Mouse (Mus musculus) embryonic facial prominence, embryonic 13.5 days (tissue): ENCODE data around the gene Defb33. TPM values are rescaled to one million over a fixed set of nuclear protein-coding genes. Genes with fewer than 3 reads are reported as not detected.

Source experiments
- ATAC-seq: fragments of 200-750 bp; cut with Nextera tagmentation; 2 replicates; pipeline ENCODE4 v1.8.0; 2017; ENCODE audit warnings: low read depth; ENCODE audit not compliant: insufficient number of reproducible peaks, insufficient read depth, low FRiP score, low TSS enrichment
- H3K27ac ChIP-seq: fragments of 300-500 bp; sonication (generic); 2 replicates; pipeline ENCODE4 v1.5.1; 2015; ENCODE audit warnings: moderate library complexity, mild to moderate bottlenecking, inconsistent platforms
- H3K27me3 ChIP-seq: fragments of 300-500 bp; sonication (generic); 2 replicates; pipeline ENCODE4 v1.6.1; 2015; ENCODE audit warnings: mild to moderate bottlenecking, inconsistent platforms
- H3K36me3 ChIP-seq: fragments of 300-500 bp; sonication (generic); 2 replicates; pipeline ENCODE4 v1.6.1; 2015; ENCODE audit warnings: mild to moderate bottlenecking, inconsistent platforms
- H3K4me1 ChIP-seq: fragments of 300-500 bp; sonication (generic); 2 replicates; pipeline ENCODE4 v1.6.1; 2015; ENCODE audit warnings: inconsistent platforms
- H3K4me2 ChIP-seq: fragments of 300-500 bp; sonication (generic); 2 replicates; pipeline ENCODE4 v1.6.1; 2015; ENCODE audit warnings: moderate library complexity, mild to moderate bottlenecking, inconsistent platforms
- H3K4me3 ChIP-seq: fragments of 300-500 bp; sonication (generic); 2 replicates; pipeline ENCODE4 v1.5.1; 2015; ENCODE audit warnings: mild to moderate bottlenecking, inconsistent platforms
- H3K9ac ChIP-seq: fragments of 300-500 bp; sonication (generic); 2 replicates; pipeline ENCODE4 v1.6.1; 2015; ENCODE audit warnings: mild to moderate bottlenecking, inconsistent platforms
- H3K9me3 ChIP-seq: fragments of 300-500 bp; sonication (generic); 2 replicates; pipeline ENCODE4 v1.6.1; 2016; ENCODE audit warnings: inconsistent platforms
- WGBS: fragments of 180-500 bp; shearing (Covaris S2); methylation state at CpG from one replicate; pipeline ENCODE4 v1.1.7; 2015; ENCODE audit warnings: mixed read lengths; 5-methylcytosine and 5-hydroxymethylcytosine counted together
- polyA plus RNA-seq: library from polyadenylated mRNA; unstranded; fragments of >200 nt; fragmentation: Nextera tagmentation; extraction: Ambion mirVana; gene quantifications from 2 replicates; pipeline ENCODE4 v1.2.1, GENCODE M21; 2015

Defb33 gene
- polyA plus RNA-seq, result not detected in 2 replicates

DNA sequence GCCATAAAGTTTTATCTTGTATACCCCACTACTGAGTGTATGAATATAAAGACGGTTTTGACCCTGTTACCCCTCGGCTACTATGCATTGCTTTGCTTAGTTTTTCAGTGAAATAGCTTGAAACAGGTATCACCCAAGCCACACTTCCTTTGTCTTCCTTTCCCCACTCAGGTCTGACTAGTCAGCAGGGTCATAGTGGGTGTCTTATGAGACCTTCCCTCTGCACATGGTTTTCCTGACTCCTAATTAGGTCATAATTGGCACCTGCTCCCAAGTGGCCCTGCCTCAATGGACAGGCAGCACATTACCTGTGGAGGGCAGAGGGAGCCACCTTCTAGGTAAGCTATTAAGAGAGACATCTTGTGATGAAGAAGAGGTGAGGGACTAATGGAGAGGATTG is at the start of gene Defb33:
Gene Defb33 (plus strand): TSS at position 301 of the 400 bp plus-strand sequence.
- ATAC-seq, result no peak
- Histone ChIP-seq H3K9me3 (peaks cover 26% of the 10 kb centered on the region), H3K9ac (no peak within 1 kb of the TSS), H3K27me3 (no peaks in the 10 kb centered on the region), H3K27ac (no peak within 1 kb of the TSS), H3K4me3 (no peak within 1 kb of the TSS), H3K4me2 (no peak within 1 kb of the TSS), H3K36me3 (no peaks in the 10 kb centered on the region), H3K4me1 (no peaks in the 10 kb centered on the region)
- WGBS, result 88% methylated on average over 2 of the region's 2 CpGs

DNA sequence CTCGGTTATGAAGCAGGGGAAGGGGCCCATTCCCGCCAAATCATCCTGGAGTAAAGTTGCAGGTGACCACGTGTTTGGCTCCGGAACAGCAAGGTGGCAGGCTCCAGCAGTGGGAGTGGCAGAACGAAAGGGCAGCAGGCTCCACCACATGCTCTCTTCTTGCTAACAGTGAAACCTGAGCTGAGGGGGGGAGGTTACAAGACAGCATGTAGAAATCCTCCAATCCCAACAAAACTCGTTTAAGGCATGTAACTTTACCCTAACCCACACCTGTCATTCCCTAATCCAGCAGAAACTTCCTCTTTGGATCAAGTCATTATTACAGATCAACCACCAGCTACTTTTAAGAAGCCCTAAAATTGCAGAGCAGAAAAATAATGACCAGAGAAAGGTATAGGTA is 17.9 kb upstream of the Defb33 start:
- 39% methylated on average over 6 of the region's 6 CpGs for WGBS
- Histone ChIP-seq H3K4me3 (no peak overlapping the region), H3K27ac (no peak overlapping the region), H3K27me3 (no peaks in the 10 kb centered on the region), H3K9me3 (peaks cover 11% of the 10 kb centered on the region; the same call in 1 of the 2 replicates), H3K4me1 (no peaks in the 10 kb centered on the region), H3K4me2 (no peak overlapping the region), H3K36me3 (no peaks in the 10 kb centered on the region), H3K9ac (no peak overlapping the region)
- ATAC-seq, result no peak

DNA sequence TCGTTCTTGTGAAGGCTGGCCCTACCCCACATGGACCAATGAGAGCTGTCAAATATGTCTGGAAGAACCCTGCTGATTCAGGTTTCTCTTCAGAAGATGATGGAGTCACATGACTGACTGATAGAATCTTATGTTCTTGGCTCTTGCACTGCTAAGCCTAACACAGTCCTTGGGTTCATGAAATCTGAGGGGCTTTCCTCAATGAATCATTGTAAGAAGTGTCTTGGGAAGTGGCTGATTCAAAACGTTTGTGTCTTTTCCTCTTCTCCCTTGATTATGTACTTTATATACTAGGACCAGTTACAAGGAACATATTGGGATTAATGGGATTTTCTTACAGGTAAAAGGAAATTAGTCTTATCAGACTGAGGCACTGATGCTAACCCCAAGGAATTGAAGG is 10.1 kb downstream of the Defb33 start, which contains the start of gene Gm15056:
Gene Gm15056 (minus strand): TSS at position 101 of the 400 bp plus-strand sequence.
- Histone ChIP-seq H3K27me3 (no peaks in the 10 kb centered on the region), H3K4me1 (no peaks in the 10 kb centered on the region), H3K4me3 (no peak within 1 kb of the TSS), H3K9ac (no peak within 1 kb of the TSS), H3K4me2 (no peak within 1 kb of the TSS), H3K27ac (no peak within 1 kb of the TSS), H3K36me3 (no peaks in the 10 kb centered on the region), H3K9me3 (peaks cover 6% of the 10 kb centered on the region)
- 50% methylated on average over 2 of the region's 2 CpGs for WGBS
- no peak for ATAC-seq

DNA sequence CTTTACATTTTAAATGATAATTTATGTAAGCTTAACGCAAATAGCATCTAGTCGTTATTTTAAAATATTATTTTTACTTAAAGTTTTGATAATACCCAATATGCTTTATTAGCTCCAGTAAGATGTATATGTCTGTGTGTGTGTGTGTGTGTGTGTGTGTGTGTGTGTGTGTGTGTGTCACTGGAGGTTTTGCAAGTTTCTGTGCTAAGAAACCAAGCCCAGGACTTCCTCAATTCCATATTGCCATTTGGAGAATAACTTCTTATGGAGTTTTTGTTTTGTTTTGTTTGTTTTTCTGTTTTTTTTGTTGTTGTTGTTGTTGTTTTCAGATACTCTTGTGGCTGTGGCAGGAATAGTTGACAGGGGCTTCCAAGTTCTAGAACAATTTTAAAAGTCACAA is 14.7 kb downstream of the Defb33 start:
- Histone ChIP-seq H3K4me1 (no peaks in the 10 kb centered on the region), H3K36me3 (no peaks in the 10 kb centered on the region), H3K9me3 (no peaks in the 10 kb centered on the region), H3K4me2 (no peak overlapping the region), H3K27me3 (no peaks in the 10 kb centered on the region), H3K9ac (no peak overlapping the region), H3K27ac (no peak overlapping the region), H3K4me3 (no peak overlapping the region)
- ATAC-seq, result no peak
- WGBS, result 87% methylated on average over 2 of the region's 2 CpGs

DNA sequence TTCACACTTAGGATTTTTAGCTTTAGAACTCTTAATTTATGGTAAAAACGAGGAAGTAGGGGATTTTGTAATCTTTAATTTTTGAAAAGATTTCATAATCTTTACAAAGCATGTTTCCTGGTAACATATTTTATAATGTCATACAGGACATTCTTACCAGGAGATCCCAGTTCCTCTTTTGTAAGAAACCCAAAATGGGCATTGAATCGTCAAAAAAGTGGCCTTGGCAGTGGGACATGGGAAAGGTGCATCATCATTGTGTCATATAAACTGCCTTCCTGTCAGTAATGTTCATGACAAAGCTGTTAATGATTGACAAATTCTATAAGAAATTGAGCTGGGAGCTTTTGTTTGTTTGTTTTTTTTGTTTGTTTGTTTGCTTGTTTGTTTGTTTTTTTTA is 15.8 kb downstream of the Defb33 start:
- Histone ChIP-seq H3K4me2 (no peak overlapping the region), H3K4me1 (no peaks in the 10 kb centered on the region), H3K9me3 (no peaks in the 10 kb centered on the region), H3K4me3 (no peak overlapping the region), H3K9ac (no peak overlapping the region), H3K27ac (no peak overlapping the region), H3K36me3 (no peaks in the 10 kb centered on the region), H3K27me3 (no peaks in the 10 kb centered on the region)
- no peak for ATAC-seq
- 61% methylated on average over 2 of the region's 2 CpGs for WGBS

DNA sequence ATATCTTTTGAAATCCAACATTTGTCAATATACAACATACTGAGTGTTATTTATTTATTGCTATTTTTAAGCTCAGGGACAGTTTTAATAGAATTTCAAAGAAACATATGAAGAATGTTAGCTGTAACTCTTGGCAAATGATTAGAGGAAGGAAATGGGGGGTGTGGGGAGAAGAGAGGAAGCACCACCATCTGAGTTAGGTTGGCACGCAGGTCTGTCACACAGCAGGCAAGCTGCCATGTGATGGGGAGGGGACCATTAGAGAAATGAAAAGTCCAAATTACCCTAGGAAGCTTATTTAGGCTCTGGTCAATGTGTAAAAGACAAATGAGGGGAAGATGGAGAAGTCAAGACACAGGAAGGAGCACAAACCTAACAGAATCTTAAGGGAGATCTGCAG is 19.8 kb downstream of the Defb33 start:
- WGBS, result 84% methylated on average over 1 of the region's 1 CpGs
- Histone ChIP-seq H3K4me1 (no peaks in the 10 kb centered on the region), H3K27ac (no peak overlapping the region), H3K4me2 (no peak overlapping the region), H3K9me3 (0 out of 2 replicates have a peak, but pooled peaks cover 6% of the 10 kb centered on the region), H3K9ac (no peak overlapping the region), H3K4me3 (no peak overlapping the region), H3K27me3 (no peaks in the 10 kb centered on the region), H3K36me3 (no peaks in the 10 kb centered on the region)
- ATAC-seq, result no peak

DNA sequence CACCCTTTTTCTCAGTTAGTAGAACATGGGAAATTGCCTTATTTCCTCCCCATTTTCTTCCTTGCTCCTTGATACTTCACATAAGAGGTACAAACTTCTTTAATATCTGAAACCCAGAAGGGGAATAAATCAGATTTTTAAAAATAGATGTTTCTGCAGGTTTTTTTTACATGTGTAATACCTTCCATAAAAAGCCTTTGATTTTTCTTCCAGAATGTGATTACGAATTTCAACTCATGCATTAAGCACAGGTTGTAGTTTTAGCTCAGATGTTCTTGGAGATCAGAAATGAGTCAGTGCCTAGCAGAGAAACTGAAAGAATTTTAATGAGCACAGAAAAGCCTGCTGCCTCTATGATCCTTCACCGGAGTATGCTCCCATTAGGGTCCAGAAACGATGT is 29.5 kb downstream of the Defb33 start, which contains the start of gene Gm6040:
Gene Gm6040 (minus strand): TSS at position 101 of the 400 bp plus-strand sequence.
- Histone ChIP-seq H3K36me3 (no peaks in the 10 kb centered on the region), H3K27me3 (no peaks in the 10 kb centered on the region), H3K4me2 (no peak within 1 kb of the TSS), H3K4me1 (no peaks in the 10 kb centered on the region), H3K4me3 (no peak within 1 kb of the TSS), H3K9me3 (peaks cover 14% of the 10 kb centered on the region; the same call in 1 of the 2 replicates), H3K9ac (no peak within 1 kb of the TSS), H3K27ac (no peak within 1 kb of the TSS)
- ATAC-seq, result no peak
- WGBS, result 72% methylated on average over 3 of the region's 3 CpGs

DNA sequence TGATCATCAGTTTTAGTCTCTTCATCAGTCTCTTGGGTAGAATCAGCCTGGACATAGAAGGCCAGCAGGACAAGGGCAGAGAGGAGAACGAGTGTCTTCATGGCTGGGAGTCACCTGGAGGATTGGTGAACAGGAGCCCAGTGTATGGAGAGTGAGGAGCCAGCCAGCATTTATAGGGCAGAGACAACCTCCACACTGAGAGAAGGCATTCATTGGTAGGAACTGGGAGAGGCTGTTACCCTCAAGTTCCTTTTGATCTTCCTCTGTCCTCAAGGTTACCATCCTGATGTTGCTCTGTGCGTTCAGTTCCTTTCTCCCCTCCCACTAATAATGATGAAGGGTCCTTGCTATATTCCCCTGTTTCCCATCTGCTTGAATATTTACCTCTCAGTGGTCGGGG is 52.1 kb downstream of the Defb33 start, which contains the start of gene AY761185:
Gene AY761185 (minus strand): TSS at position 101 of the 400 bp plus-strand sequence.
- no peaks in the 10 kb centered on the region for H3K36me3 ChIP-seq
- no peak within 1 kb of the TSS for H3K27ac ChIP-seq
- no peak within 1 kb of the TSS for H3K4me2 ChIP-seq
- no peak within 1 kb of the TSS for H3K4me3 ChIP-seq
- WGBS, result 73% methylated on average over 3 of the region's 3 CpGs
- H3K9me3 ChIP-seq, result peaks cover 9% of the 10 kb centered on the region
- H3K9ac ChIP-seq, result no peak within 1 kb of the TSS
- no peak for ATAC-seq
- H3K27me3 ChIP-seq, result no peaks in the 10 kb centered on the region
- H3K4me1 ChIP-seq, result no peaks in the 10 kb centered on the region

Other genes with a start within 250 kb of the Defb33 start
- gene Gm15056, start 10.0 kb downstream of the Defb33 start, polyA plus RNA-seq, result not detected in 2 replicates
- not detected in 2 replicates for gene Gm6040, start 29.4 kb downstream of the Defb33 start, polyA plus RNA-seq
- gene AY761185, start 52.0 kb downstream of the Defb33 start, polyA plus RNA-seq, result not detected in 2 replicates
- 1.2 TPM in 1 of 2 replicates, not detected in the other for gene Defa21, start 132.9 kb downstream of the Defb33 start, polyA plus RNA-seq
- gene Defa23, start 162.4 kb downstream of the Defb33 start, polyA plus RNA-seq, result not detected in 2 replicates
- not detected in 2 replicates for gene Defa35, start 172.4 kb downstream of the Defb33 start, polyA plus RNA-seq
- gene Defa25, start 191.8 kb downstream of the Defb33 start, polyA plus RNA-seq, result not detected in 2 replicates
- gene Gm14851, start 203.4 kb downstream of the Defb33 start, polyA plus RNA-seq, result not detected in 2 replicates
- not detected in 2 replicates for gene Defa30, start 242.0 kb downstream of the Defb33 start, polyA plus RNA-seq